Mouse (Mus musculus): ENCODE results near the gene Mrps34. TPM values are rescaled to one million over a fixed set of nuclear protein-coding genes. Genes with fewer than 3 reads are reported as not detected.
"Not testable (repeated sequence)": the region's sequence is repeated elsewhere in the genome, so short reads cannot be mapped to it uniquely, and the experiment has no call there.

The Mrps34 gene
- polyA plus RNA-seq, 1 experiment from 2014 or later = 94.8 TPM

DNA sequence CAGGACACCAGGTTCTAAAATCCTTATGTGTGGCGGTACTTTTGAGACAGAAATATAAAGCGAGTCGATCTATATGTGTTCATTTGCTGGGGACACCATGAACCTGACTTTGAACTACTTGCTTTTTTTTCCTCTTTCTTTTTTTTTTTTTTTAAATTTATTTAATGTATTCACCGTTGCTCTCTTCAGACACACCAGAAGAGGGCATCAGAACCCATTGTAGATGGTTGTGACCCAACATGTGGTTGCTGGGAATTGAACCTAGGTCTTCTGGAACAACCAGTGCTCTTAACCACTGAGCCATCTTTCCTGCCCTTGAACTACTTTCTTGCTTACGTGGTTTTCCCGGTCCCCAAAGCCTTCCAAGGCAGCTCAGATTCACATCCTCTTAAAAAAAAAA is 42.4 kb downstream of the Mrps34 start:
- Histone ChIP-seq H3K27me3 (no peaks in the 10 kb centered on the region), H3K36me3 (peaks cover 25% of the 10 kb centered on the region; the same call in 1 of the 2 replicates), H3K27ac (peak overlapping the region; percentile 73; the same call in 1 of the 2 replicates), H3K4me2 (peak overlapping the region; percentile 77), H3K4me3 (replicated peaks) (peak overlapping the region; percentile 94), H3K4me1 (replicated peaks) (peaks cover 20% of the 10 kb centered on the region), H3K9me3 (no peaks in the 10 kb centered on the region), H3K9ac (replicated peaks) (peak overlapping the region; percentile 87; the same call in 1 of the 2 replicates)
- 45% methylated on average over 6 of the region's 6 CpGs for WGBS
- ATAC-seq (ENCODE audit: insufficient number of reproducible peaks, insufficient read depth, low FRiP score, low TSS enrichment, low read depth) = no peak

DNA sequence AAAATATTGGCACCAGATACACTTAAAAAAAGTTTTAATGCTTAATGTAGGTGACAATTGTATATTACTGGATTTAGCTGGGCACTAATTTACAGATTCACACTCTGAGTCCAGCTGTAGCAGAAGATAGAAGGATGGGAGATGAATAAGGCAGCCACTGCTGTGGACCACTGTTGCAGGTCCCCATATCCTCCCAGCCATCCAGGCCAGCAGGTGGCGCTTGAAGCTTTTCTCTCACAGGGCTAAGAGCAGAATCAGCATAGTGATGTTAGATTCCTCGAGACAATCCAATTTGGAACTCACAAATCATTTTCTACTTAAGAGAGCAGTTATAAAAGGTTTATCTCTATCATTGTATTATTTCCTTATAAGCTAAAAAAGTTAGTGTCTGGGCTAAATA is 47.5 kb downstream of the Mrps34 start:
- not testable (repeated sequence) for H3K9me3 ChIP-seq; H3K27me3 ChIP-seq; H3K4me3 ChIP-seq (replicated peaks); H3K4me2 ChIP-seq; ATAC-seq (ENCODE audit: insufficient number of reproducible peaks, insufficient read depth, low FRiP score, low TSS enrichment, low read depth); H3K9ac ChIP-seq (replicated peaks); H3K27ac ChIP-seq; H3K4me1 ChIP-seq (replicated peaks)
- H3K36me3 ChIP-seq = peaks cover 57% of the 10 kb centered on the region
- 31% methylated on average over 2 of the region's 2 CpGs for WGBS

DNA sequence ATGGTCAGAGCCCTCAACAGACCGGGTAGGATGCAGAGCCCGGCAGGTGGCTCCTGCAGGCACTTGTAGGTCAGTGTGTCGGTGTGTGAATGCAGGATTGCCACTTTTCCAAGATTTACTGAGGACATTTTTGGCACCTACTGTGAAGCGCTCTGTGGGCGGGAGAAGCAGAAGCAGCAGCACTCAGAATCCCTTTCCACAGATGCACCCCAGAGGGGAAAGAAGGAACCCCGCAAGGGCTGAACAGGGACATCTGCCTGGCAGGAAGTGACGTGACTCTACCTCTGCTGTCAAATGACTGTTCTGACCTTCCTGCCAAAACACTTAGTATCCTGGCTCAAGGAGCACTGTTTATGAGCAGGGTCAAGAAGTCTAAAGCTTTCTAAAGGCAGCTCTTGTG is 48.1 kb downstream of the Mrps34 start:
- Histone ChIP-seq H3K27ac (no peak overlapping the region), H3K4me1 (replicated peaks) (no peaks in the 10 kb centered on the region), H3K9me3 (no peaks in the 10 kb centered on the region), H3K9ac (replicated peaks) (no peak overlapping the region), H3K4me2 (no peak overlapping the region), H3K36me3 (peaks cover 63% of the 10 kb centered on the region), H3K4me3 (replicated peaks) (no peak overlapping the region), H3K27me3 (no peaks in the 10 kb centered on the region)
- no peak for ATAC-seq (ENCODE audit: insufficient number of reproducible peaks, insufficient read depth, low FRiP score, low TSS enrichment, low read depth)
- WGBS = 91% methylated on average over 7 of the region's 7 CpGs

DNA sequence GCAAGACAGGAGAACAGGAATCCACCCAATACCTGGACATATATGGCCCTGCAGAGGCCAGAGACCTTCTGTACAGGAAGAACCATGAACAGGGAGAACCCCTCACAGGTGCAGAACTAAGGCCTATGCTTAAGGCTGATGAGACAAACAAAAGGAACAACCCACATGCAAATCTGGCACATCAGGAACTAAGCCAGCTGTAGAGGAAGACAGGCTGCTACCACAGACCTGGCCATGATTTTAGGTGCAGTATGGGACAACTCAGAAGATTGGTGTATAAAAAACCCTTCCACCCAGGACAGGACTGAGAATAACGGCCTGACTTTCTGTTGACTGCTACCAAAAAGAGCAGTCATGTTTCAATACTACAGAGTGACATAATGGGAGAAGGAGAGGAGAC is 48.7 kb downstream of the Mrps34 start:
- not testable (repeated sequence) for H3K4me3 ChIP-seq (replicated peaks)
- H3K36me3 ChIP-seq = peaks cover 69% of the 10 kb centered on the region

More for the DNA sequence above, 48.7 kb downstream of the Mrps34 start:
- H3K27me3 ChIP-seq; H3K4me2 ChIP-seq; H3K9ac ChIP-seq (replicated peaks); H3K27ac ChIP-seq; ATAC-seq (ENCODE audit: insufficient number of reproducible peaks, insufficient read depth, low FRiP score, low TSS enrichment, low read depth); H3K9me3 ChIP-seq; H3K4me1 ChIP-seq (replicated peaks): not testable (repeated sequence)
- 93% methylated on average over 1 of the region's 1 CpGs for WGBS

Other genes starting within 250 kb of the Mrps34 start
- gene Slc9a3r2, start 244.8 kb upstream of the Mrps34 start, polyA plus RNA-seq (2016; fragmentation: Nextera tagmentation; extraction: Ambion mirVana) = 58.9 and 59.3 TPM in 2 replicates
- 0.49 and 1.3 TPM in 2 replicates for gene Npw, start 236.7 kb upstream of the Mrps34 start, polyA plus RNA-seq (2016; fragmentation: Nextera tagmentation; extraction: Ambion mirVana)
- 24.5 and 28.4 TPM in 2 replicates for gene Zfp598, start 225.4 kb upstream of the Mrps34 start, polyA plus RNA-seq (2016; fragmentation: Nextera tagmentation; extraction: Ambion mirVana)
- 7.5 and 8.2 TPM in 2 replicates for gene Syngr3, start 205.2 kb upstream of the Mrps34 start, polyA plus RNA-seq (2016; fragmentation: Nextera tagmentation; extraction: Ambion mirVana)
- 49.7 and 53.5 TPM in 2 replicates for gene Gfer, start 199.0 kb upstream of the Mrps34 start, polyA plus RNA-seq (2016; fragmentation: Nextera tagmentation; extraction: Ambion mirVana)
- gene Noxo1, start 198.9 kb upstream of the Mrps34 start, polyA plus RNA-seq (2016; fragmentation: Nextera tagmentation; extraction: Ambion mirVana) = 1.7 and 1.8 TPM in 2 replicates
- 99.7 and 103 TPM in 2 replicates for gene Tbl3, start 187.5 kb upstream of the Mrps34 start, polyA plus RNA-seq (2016; fragmentation: Nextera tagmentation; extraction: Ambion mirVana)
- 0.29 and 0.41 TPM in 2 replicates for gene Rnf151, start 177.1 kb upstream of the Mrps34 start, polyA plus RNA-seq (2016; fragmentation: Nextera tagmentation; extraction: Ambion mirVana)
- 1,161 and 1,172 TPM in 2 replicates for gene Rps2, start 177.0 kb upstream of the Mrps34 start, polyA plus RNA-seq (2016; fragmentation: Nextera tagmentation; extraction: Ambion mirVana)
- 206 and 217 TPM in 2 replicates for gene Ndufb10, start 170.6 kb upstream of the Mrps34 start, polyA plus RNA-seq (2016; fragmentation: Nextera tagmentation; extraction: Ambion mirVana)
- not detected in 2 replicates for gene Rpl3l, start 167.3 kb upstream of the Mrps34 start, polyA plus RNA-seq (2016; fragmentation: Nextera tagmentation; extraction: Ambion mirVana)
- gene Msrb1, start 158.5 kb upstream of the Mrps34 start, polyA plus RNA-seq (2016; fragmentation: Nextera tagmentation; extraction: Ambion mirVana) = 22.7 and 24.1 TPM in 2 replicates
- gene Hs3st6, start 142.1 kb upstream of the Mrps34 start, polyA plus RNA-seq (2016; fragmentation: Nextera tagmentation; extraction: Ambion mirVana) = 2.7 and 4.0 TPM in 2 replicates
- gene Meiob, start 90.8 kb upstream of the Mrps34 start, polyA plus RNA-seq (2016; fragmentation: Nextera tagmentation; extraction: Ambion mirVana) = not detected in 2 replicates
- gene Hagh, start 55.0 kb upstream of the Mrps34 start, polyA plus RNA-seq (2016; fragmentation: Nextera tagmentation; extraction: Ambion mirVana) = 26.3 and 27.6 TPM in 2 replicates
- 18.6 and 22.5 TPM in 2 replicates for gene Fahd1, start 44.8 kb upstream of the Mrps34 start, polyA plus RNA-seq (2016; fragmentation: Nextera tagmentation; extraction: Ambion mirVana)
- 0.37 and 0.43 TPM in 2 replicates for gene Igfals, start 29.1 kb upstream of the Mrps34 start, polyA plus RNA-seq (2016; fragmentation: Nextera tagmentation; extraction: Ambion mirVana)
- 50.1 and 53.2 TPM in 2 replicates for gene Nubp2, start 8.8 kb upstream of the Mrps34 start, polyA plus RNA-seq (2016; fragmentation: Nextera tagmentation; extraction: Ambion mirVana)
- gene Spsb3, start 8.5 kb upstream of the Mrps34 start, polyA plus RNA-seq (2016; fragmentation: Nextera tagmentation; extraction: Ambion mirVana) = 40.4 and 46.1 TPM in 2 replicates
- 32.8 and 47.1 TPM in 2 replicates for gene Eme2, start within 50 bp of the Mrps34 start, polyA plus RNA-seq (2016; fragmentation: Nextera tagmentation; extraction: Ambion mirVana)
- 46.2 and 46.5 TPM in 2 replicates for gene Nme3, start 1.4 kb downstream of the Mrps34 start, polyA plus RNA-seq (2016; fragmentation: Nextera tagmentation; extraction: Ambion mirVana)
- gene Mapk8ip3, start 41.9 kb downstream of the Mrps34 start, polyA plus RNA-seq (2016; fragmentation: Nextera tagmentation; extraction: Ambion mirVana) = 45.0 and 46.5 TPM in 2 replicates
- gene Jpt2, start 65.6 kb downstream of the Mrps34 start, polyA plus RNA-seq (2016; fragmentation: Nextera tagmentation; extraction: Ambion mirVana) = 265 and 277 TPM in 2 replicates
- gene Cramp1l, start 120.7 kb downstream of the Mrps34 start, polyA plus RNA-seq (2016; fragmentation: Nextera tagmentation; extraction: Ambion mirVana) = 9.4 and 12.1 TPM in 2 replicates
- gene Ift140, start 121.0 kb downstream of the Mrps34 start, polyA plus RNA-seq (2016; fragmentation: Nextera tagmentation; extraction: Ambion mirVana) = 26.2 and 26.5 TPM in 2 replicates
- 11.0 and 12.0 TPM in 2 replicates for gene Tmem204, start 188.5 kb downstream of the Mrps34 start, polyA plus RNA-seq (2016; fragmentation: Nextera tagmentation; extraction: Ambion mirVana)
- gene Telo2, start 220.9 kb downstream of the Mrps34 start, polyA plus RNA-seq (2016; fragmentation: Nextera tagmentation; extraction: Ambion mirVana) = 58.0 and 60.1 TPM in 2 replicates
- 0.31 and 0.42 TPM in 2 replicates for gene Ptx4, start 225.6 kb downstream of the Mrps34 start, polyA plus RNA-seq (2016; fragmentation: Nextera tagmentation; extraction: Ambion mirVana)
- 24.6 and 26.0 TPM in 2 replicates for gene Clcn7, start 238.3 kb downstream of the Mrps34 start, polyA plus RNA-seq (2016; fragmentation: Nextera tagmentation; extraction: Ambion mirVana)